Mouse (Mus musculus): ENCODE results near the gene Gm20825. TPM values are rescaled to one million over a fixed set of nuclear protein-coding genes. Genes with fewer than 3 reads are reported as not detected.
"Not testable (repeated sequence)": the region's sequence is repeated elsewhere in the genome, so short reads cannot be mapped to it uniquely, and the experiment has no call there.

The Gm20825 gene
- not detected in 2 replicates for total RNA-seq (2017)

DNA sequence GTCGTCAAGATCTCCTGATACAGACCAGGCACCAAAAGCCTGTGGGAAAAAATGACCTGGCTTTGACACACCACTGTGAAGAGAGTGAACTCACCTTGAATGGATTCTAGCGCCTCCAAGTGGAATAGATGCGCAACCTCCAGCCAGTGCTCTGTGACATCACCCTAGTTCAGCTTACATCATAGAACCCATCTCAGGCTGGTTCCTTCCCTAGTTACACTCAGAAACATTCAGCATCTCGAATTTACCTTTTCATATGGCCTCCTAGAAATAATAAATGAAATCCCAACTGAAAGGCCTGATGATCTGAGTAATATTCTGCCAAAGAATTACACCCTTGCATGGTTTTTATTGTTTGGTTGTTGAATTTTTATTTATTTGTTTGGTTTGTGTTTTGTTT, at the start of gene Gm20825:
Gene Gm20825 (minus strand): TSS at position 101 of the 400 bp plus-strand sequence.
- not testable (repeated sequence) for ATAC-seq (ENCODE audit: extremely low read depth, insufficient number of reproducible peaks, low FRiP score, poor library complexity, severe bottlenecking)

Other genes starting within 250 kb of the Gm20825 start
- not detected in 2 replicates for gene Gm29049, start 74.3 kb downstream of the Gm20825 start, total RNA-seq (2017)
- not detected in 2 replicates for gene Gm20824, start 186.4 kb upstream of the Gm20825 start, total RNA-seq (2017)